Mouse (Mus musculus) lung, postnatal 0 days (tissue): ENCODE results near the gene Ube2f.

ENCODE experiments used
- CTCF ChIP-seq: IDR thresholded peaks from 2 replicates; pipeline ENCODE4 v1.5.1; 2016; ENCODE audit warnings: antibody characterized with exemption, mild to moderate bottlenecking
- EP300 ChIP-seq: IDR thresholded peaks from 2 replicates; pipeline ENCODE4 v1.6.1; 2016; ENCODE audit warnings: antibody characterized with exemption, mild to moderate bottlenecking, control low read depth

- TF ChIP-seq CTCF, result no peak
- TF ChIP-seq EP300, result no peak
Measured at GRCm38 (mm10) chr1:91215264-91215663, 34.8 kb upstream of the Ube2f start.
